Mouse (Mus musculus): ENCODE data around the gene Glyctk. TPM values are rescaled to one million over a fixed set of nuclear protein-coding genes. Genes with fewer than 3 reads are reported as not detected.
"Not testable (repeated sequence)": the region's sequence is repeated elsewhere in the genome, so short reads cannot be mapped to it uniquely, and the experiment has no call there.

Glyctk gene
- polyA plus RNA-seq, 1 experiment = 17.6 TPM

DNA sequence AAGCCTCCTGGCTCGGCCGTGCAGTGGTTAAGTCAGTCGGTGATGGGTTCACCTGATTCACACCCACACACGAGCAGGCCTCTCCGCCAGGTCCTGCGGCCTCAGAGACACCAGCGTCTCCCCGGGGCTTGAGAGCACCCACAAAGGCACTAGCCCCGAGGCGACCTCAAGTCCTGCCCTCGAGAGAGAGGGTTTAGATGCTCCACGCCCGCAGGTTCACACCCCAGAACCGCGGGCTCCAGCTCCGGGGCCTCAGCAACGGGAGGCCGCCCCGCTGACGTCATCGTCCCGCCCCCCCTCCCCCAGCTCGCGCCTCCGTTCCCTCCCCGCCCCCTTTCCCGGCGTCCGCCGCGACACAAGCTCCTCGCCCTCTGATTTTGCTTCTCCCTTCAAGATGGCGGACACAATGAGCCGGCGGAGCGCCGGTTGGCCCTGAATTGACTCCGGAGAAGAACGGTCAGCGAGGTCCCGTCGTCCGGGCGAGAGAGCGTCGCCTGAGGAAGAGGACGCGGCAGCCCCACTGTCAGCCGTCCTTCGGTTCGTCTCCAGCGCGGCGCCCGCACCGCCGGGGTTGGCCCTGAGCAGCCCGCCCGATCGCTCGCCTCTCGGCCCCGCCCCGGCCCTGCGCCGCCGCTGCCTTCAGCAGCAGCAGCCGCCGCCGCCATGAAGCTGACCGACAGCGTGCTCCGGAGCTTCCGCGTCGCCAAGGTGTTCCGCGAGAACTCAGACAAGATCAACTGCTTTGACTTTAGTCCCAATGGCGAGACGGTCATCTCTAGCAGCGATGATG is 12.8 kb upstream of the Glyctk start, which contains the start of gene Wdr82:
Wdr82 (plus strand) TSS at position 373 of the 790 bp plus-strand sequence.
- Histone ChIP-seq H3K27me3 (ENCODE audit: control insufficient read depth, insufficient read depth, low read length) (no peaks in the 10 kb centered on the region), H3K4me1 (ENCODE audit: control insufficient read depth, insufficient read depth, low read length) (peaks cover 19% of the 10 kb centered on the region), H3K4me3 (ENCODE audit: control insufficient read depth, low read depth, low read length) (peak within 1 kb of the TSS; percentile 97), H3K27ac (ENCODE audit: control insufficient read depth, insufficient read depth, low read depth, low read length) (peak within 1 kb of the TSS; percentile 98), H3K36me3 (ENCODE audit: control insufficient read depth, insufficient read depth, low read length) (no peaks in the 10 kb centered on the region; the same call in 1 of the 2 replicates)
- TF ChIP-seq POLR2A (IDR thresholded peaks at IDR 0.05; ENCODE audit: control insufficient read depth, low read depth, low read length) (peak; percentile 95), CTCF (IDR thresholded peaks at IDR 0.05; ENCODE audit: control insufficient read depth, insufficient read depth, insufficient replicate concordance, low read depth, low read length) (no peak)

DNA sequence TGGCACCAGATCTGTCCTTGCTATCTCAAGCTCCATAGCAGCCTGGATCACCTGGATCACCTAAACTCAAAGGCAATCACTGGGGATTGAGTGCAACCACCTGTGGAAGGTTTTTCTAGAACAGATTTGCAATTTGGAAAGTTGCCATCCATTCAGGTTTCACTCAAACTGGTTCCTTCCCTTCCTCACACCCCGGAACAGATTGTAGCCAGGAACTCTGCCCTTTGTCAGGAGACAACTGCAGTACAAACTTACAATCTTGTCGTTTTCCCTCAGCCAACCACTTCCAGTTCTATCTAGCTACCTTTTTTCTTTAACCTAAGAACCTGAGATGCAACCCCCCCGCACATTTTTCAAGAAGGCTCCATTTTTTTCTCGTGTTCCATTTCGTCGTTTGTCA is 12.0 kb upstream of the Glyctk start:
- H3K4me3 ChIP-seq (ENCODE audit: control insufficient read depth, low read depth, low read length) = peak overlapping the region; percentile 97
- TF ChIP-seq POLR2A (IDR thresholded peaks at IDR 0.05; ENCODE audit: control insufficient read depth, low read depth, low read length) = no peak
- no peak for TF ChIP-seq CTCF (IDR thresholded peaks at IDR 0.05; ENCODE audit: control insufficient read depth, insufficient read depth, insufficient replicate concordance, low read depth, low read length)
- peaks cover 19% of the 10 kb centered on the region for H3K4me1 ChIP-seq (ENCODE audit: control insufficient read depth, insufficient read depth, low read length)
- no peaks in the 10 kb centered on the region; the same call in 1 of the 2 replicates for H3K36me3 ChIP-seq (ENCODE audit: control insufficient read depth, insufficient read depth, low read length)
- peak overlapping the region; percentile 98 for H3K27ac ChIP-seq (ENCODE audit: control insufficient read depth, insufficient read depth, low read depth, low read length)
- H3K27me3 ChIP-seq (ENCODE audit: control insufficient read depth, insufficient read depth, low read length) = no peaks in the 10 kb centered on the region

DNA sequence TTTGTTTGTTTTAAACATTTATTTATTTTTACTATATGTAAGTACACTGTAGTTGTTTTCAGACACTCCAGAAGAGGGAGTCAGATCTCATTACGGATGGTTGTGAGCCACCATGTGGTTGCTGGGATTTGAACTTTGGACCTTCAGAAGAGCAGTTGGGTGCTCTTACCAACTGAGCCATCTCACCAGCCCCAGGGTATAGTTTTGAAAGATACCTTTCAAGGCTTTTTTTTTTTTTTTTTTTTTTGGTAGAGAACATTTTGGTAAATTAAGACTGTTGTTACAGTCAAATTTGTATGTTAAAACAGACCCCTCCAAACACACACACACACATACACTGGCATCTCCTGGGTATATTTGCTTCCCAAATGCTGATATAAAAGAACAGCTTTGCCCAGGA is 11.1 kb upstream of the Glyctk start:
- H3K27me3 ChIP-seq (ENCODE audit: control insufficient read depth, insufficient read depth, low read length); H3K36me3 ChIP-seq (ENCODE audit: control insufficient read depth, insufficient read depth, low read length): not testable (repeated sequence)

DNA sequence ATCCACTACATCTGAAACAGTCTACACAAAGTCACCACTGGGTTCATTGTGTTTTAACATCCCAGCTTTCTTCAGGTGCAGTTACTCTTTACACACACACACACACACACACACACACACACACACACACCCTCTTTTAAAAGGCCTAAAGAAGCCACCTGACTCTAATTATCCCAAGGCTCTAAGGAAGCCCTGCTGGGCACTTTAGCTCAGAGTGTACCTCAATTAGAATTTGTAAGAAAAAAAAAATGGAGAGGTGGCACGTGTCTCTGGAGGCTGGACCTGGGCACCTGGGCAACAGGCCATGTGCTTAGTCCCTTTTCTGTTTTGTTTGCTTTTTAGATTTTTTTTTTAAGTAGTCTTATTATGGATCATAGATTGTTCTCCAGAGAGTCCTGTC is 9.8 kb upstream of the Glyctk start:
- Histone ChIP-seq H3K4me3 (ENCODE audit: control insufficient read depth, low read depth, low read length) (no peak overlapping the region), H3K36me3 (ENCODE audit: control insufficient read depth, insufficient read depth, low read length) (no peaks in the 10 kb centered on the region), H3K27me3 (ENCODE audit: control insufficient read depth, insufficient read depth, low read length) (no peaks in the 10 kb centered on the region), H3K4me1 (ENCODE audit: control insufficient read depth, insufficient read depth, low read length) (peaks cover 14% of the 10 kb centered on the region), H3K27ac (ENCODE audit: control insufficient read depth, insufficient read depth, low read depth, low read length) (no peak overlapping the region)
- no peak for TF ChIP-seq POLR2A (IDR thresholded peaks at IDR 0.05; ENCODE audit: control insufficient read depth, low read depth, low read length)
- TF ChIP-seq CTCF (IDR thresholded peaks at IDR 0.05; ENCODE audit: control insufficient read depth, insufficient read depth, insufficient replicate concordance, low read depth, low read length) = no peak

More for the DNA sequence above, 11.1 kb upstream of the Glyctk start:
- H3K4me3 ChIP-seq (ENCODE audit: control insufficient read depth, low read depth, low read length); H3K27ac ChIP-seq (ENCODE audit: control insufficient read depth, insufficient read depth, low read depth, low read length): not testable (repeated sequence)
- peaks cover 19% of the 10 kb centered on the region for H3K4me1 ChIP-seq (ENCODE audit: control insufficient read depth, insufficient read depth, low read length)

DNA sequence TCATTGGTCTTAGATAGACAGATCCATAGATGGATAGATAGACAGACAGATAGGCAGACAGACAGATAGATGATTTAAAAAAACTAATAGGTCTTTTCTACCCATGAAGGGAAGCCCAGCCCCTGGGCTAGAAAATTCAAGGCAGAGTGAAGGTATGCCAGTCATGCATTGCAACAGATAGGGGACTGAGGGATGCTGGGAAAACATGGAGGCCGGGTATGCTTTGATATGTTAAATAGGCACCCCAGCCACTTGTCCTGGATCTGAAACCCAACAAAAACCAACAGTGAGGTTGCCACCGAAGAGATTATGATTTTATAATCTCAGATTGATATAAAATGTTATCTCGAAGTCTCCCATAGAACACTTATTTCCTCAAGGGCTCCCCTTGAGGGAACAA is 9.3 kb upstream of the Glyctk start:
- H3K27ac ChIP-seq (ENCODE audit: control insufficient read depth, insufficient read depth, low read depth, low read length) = peak overlapping the region; percentile 65
- no peaks in the 10 kb centered on the region for H3K27me3 ChIP-seq (ENCODE audit: control insufficient read depth, insufficient read depth, low read length)
- H3K4me3 ChIP-seq (ENCODE audit: control insufficient read depth, low read depth, low read length) = no peak overlapping the region
- peaks cover 14% of the 10 kb centered on the region for H3K4me1 ChIP-seq (ENCODE audit: control insufficient read depth, insufficient read depth, low read length)
- no peaks in the 10 kb centered on the region for H3K36me3 ChIP-seq (ENCODE audit: control insufficient read depth, insufficient read depth, low read length)
- no peak for TF ChIP-seq POLR2A (IDR thresholded peaks at IDR 0.05; ENCODE audit: control insufficient read depth, low read depth, low read length)
- no peak for TF ChIP-seq CTCF (IDR thresholded peaks at IDR 0.05; ENCODE audit: control insufficient read depth, insufficient read depth, insufficient replicate concordance, low read depth, low read length)

DNA sequence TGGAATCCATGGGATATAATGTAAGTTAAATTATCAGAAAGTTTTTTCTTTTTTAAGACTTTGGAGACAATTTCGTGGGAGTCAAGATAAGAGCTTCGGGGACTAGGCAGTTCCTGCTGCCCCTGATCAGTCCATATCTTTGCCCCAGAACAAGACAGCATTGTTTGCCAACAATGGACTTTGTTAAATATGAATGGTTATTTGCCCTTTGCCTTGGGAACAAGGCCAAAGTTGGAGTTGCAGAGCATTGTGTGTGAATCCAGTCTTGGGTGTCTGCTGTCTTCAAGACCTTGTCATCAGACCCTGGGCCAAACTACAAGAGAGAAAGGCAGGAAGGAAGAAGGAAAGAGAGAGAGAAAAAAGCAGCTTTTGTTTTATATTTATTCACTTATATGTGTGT is 8.8 kb upstream of the Glyctk start:
- Histone ChIP-seq H3K4me3 (ENCODE audit: control insufficient read depth, low read depth, low read length) (no peak overlapping the region), H3K4me1 (ENCODE audit: control insufficient read depth, insufficient read depth, low read length) (peaks cover 13% of the 10 kb centered on the region), H3K36me3 (ENCODE audit: control insufficient read depth, insufficient read depth, low read length) (no peaks in the 10 kb centered on the region), H3K27me3 (ENCODE audit: control insufficient read depth, insufficient read depth, low read length) (no peaks in the 10 kb centered on the region), H3K27ac (ENCODE audit: control insufficient read depth, insufficient read depth, low read depth, low read length) (peak overlapping the region; percentile 65; the same call in 1 of the 2 replicates)
- TF ChIP-seq POLR2A (IDR thresholded peaks at IDR 0.05; ENCODE audit: control insufficient read depth, low read depth, low read length) (no peak), CTCF (IDR thresholded peaks at IDR 0.05; ENCODE audit: control insufficient read depth, insufficient read depth, insufficient replicate concordance, low read depth, low read length) (no peak)

DNA sequence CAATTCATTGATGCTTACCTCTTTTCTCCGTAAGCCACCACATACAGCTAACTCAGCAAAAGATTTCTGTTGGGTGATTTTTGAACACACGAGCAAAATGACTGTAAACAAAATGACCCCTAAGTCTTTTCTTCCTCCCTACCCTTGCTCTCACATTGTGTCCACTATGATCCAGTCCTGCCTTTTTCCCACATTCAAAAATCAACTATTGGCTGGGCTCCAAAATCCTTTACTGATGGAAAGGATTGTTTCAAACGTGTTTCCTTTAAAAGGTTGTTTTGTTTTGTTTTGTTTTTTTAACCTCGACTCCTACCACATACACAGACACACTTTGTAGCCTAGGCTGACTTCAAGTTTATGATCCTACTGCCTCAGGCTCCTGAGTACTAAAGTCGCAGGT is 2.5 kb upstream of the Glyctk start:
- Histone ChIP-seq H3K27ac (ENCODE audit: control insufficient read depth, insufficient read depth, low read depth, low read length) (peak overlapping the region; percentile 100), H3K4me3 (ENCODE audit: control insufficient read depth, low read depth, low read length) (peak overlapping the region; percentile 98)

More for the DNA sequence above, 2.5 kb upstream of the Glyctk start:
- TF ChIP-seq CTCF (IDR thresholded peaks at IDR 0.05; ENCODE audit: control insufficient read depth, insufficient read depth, insufficient replicate concordance, low read depth, low read length) (no peak), POLR2A (IDR thresholded peaks at IDR 0.05; ENCODE audit: control insufficient read depth, low read depth, low read length) (no peak)
- no peaks in the 10 kb centered on the region for H3K36me3 ChIP-seq (ENCODE audit: control insufficient read depth, insufficient read depth, low read length)
- no peaks in the 10 kb centered on the region for H3K27me3 ChIP-seq (ENCODE audit: control insufficient read depth, insufficient read depth, low read length)
- no peaks in the 10 kb centered on the region; the same call in 1 of the 2 replicates for H3K4me1 ChIP-seq (ENCODE audit: control insufficient read depth, insufficient read depth, low read length)
